ENCODE assay signal across 27 mouse cellular contexts in genomic region chr9:42081681-42082530, GRCm38 (mm10). TPM values are rescaled to one million over a fixed set of nuclear protein-coding genes. Genes with fewer than 3 reads are reported as not detected.
DNase-seq lines count a peak whose midpoint lies in the region; ATAC-seq lines count a peak whose summit lies in the region.
"Had no signal": no experiment of that assay in that cellular context is flagged by ENCODE, and none has a peak within 500 bp of the region (broad histone marks: within the 10 kb centered on the region; RNA-seq: fewer than 3 reads in every experiment).

No protein-coding gene starts in this region.

- H3K9me3 ChIP-seq in midbrain, embryonic 13.5 days = no peaks in the 10 kb centered on the region
- H3K9me3 ChIP-seq: heart, embryonic 13.5 days; hindbrain, embryonic 10.5 days; hindbrain, embryonic 15.5 days; liver, embryonic 12.5 days; stomach, embryonic 15.5 days had no signal

- no peaks in the 10 kb centered on the region for H3K4me1 ChIP-seq in midbrain, embryonic 13.5 days (replicated peaks)
- H3K4me1 ChIP-seq: hindbrain, embryonic 10.5 days; hindbrain, embryonic 15.5 days; liver, embryonic 12.5 days; stomach, embryonic 15.5 days had no signal

- no peaks in the 10 kb centered on the region for H3K27me3 ChIP-seq in midbrain, embryonic 13.5 days
- H3K27me3 ChIP-seq: CH12.LX; heart, embryonic 13.5 days; hindbrain, embryonic 15.5 days; liver, embryonic 12.5 days; stomach, embryonic 15.5 days had no signal

- H3K27ac ChIP-seq in midbrain, embryonic 13.5 days = no peak overlapping the region
- H3K27ac ChIP-seq: heart, embryonic 13.5 days; hindbrain, embryonic 10.5 days; hindbrain, embryonic 15.5 days; liver, embryonic 12.5 days; stomach, embryonic 15.5 days had no signal

- no peak overlapping the region for H3K4me2 ChIP-seq in midbrain, embryonic 13.5 days (replicated peaks)
- H3K4me2 ChIP-seq: heart, embryonic 13.5 days; hindbrain, embryonic 15.5 days; liver, embryonic 12.5 days; stomach, embryonic 15.5 days had no signal

- ATAC-seq in midbrain, embryonic 13.5 days = no peak
- ATAC-seq: forebrain, embryonic 14.5 days; liver, embryonic 12.5 days; liver, postnatal 0 days had no signal

- H3K36me3 ChIP-seq in midbrain, embryonic 13.5 days = peaks cover 7% of the 10 kb centered on the region
- H3K36me3 ChIP-seq: hindbrain, embryonic 10.5 days; liver, embryonic 12.5 days; stomach, embryonic 15.5 days had no signal

- no peak overlapping the region for H3K9ac ChIP-seq in midbrain, embryonic 13.5 days (replicated peaks)
- H3K9ac ChIP-seq: heart, embryonic 13.5 days; hindbrain, embryonic 15.5 days; liver, embryonic 12.5 days; liver, postnatal 0 days; stomach, embryonic 15.5 days had no signal

- DNase-seq in layer of hippocampus, postnatal 10 days (ENCODE audit: low spot score in 2 of 2) = peak; percentile 43 to 54
- no peak for DNase-seq in layer of hippocampus, postnatal 36 days
- DNase-seq in cerebellum, adult 11-12 months = peak; percentile 81
- peak; percentile 71 for DNase-seq in cerebellum, adult 8-10 months
- DNase-seq in cerebellum, postnatal 25 days = peak; percentile 82 to 87
- DNase-seq in c-Kit-positive CD71-positive TER-119-positive erythroid progenitor cells, embryonic 14.5 days (ENCODE audit: low spot score) = no peak
- DNase-seq in urinary bladder, postnatal 25 days (ENCODE audit: low spot score) = no peak
- DNase-seq: adrenal gland, postnatal 10 days; gastrocnemius, postnatal 25 days; heart, adult 18-20 months; heart, postnatal 10 days; kidney, adult 2 months; kidney, postnatal 4 days; layer of hippocampus, adult 9-11 months; liver, postnatal 0 days; lung, postnatal 36 days; midbrain, embryonic 14.5 days; right cerebral cortex, postnatal 14 days had no signal

- WGBS in midbrain, embryonic 13.5 days = 94% methylated on average over 29 of the region's 29 CpGs

- H3K4me3 ChIP-seq in midbrain, embryonic 13.5 days (replicated peaks) = no peak overlapping the region
- H3K4me3 ChIP-seq: heart, embryonic 13.5 days; hindbrain, embryonic 10.5 days; hindbrain, embryonic 15.5 days; left cerebral cortex, adult 2 months; liver, embryonic 12.5 days; stomach, embryonic 15.5 days had no signal

RNA-seq across cellular contexts. Expression of gene Sorl1, which starts 42.2 kb away (rescaled TPM):
- total RNA-seq in layer of hippocampus, postnatal 10 days (2021) = 10 to 100 TPM; 79.0 to 86.0 TPM
- 100 to 1,000 TPM; 192 to 196 TPM for total RNA-seq in layer of hippocampus, postnatal 36 days (2021)
- polyA plus RNA-seq in midbrain, embryonic 13.5 days (2015; fragmentation: Nextera tagmentation; extraction: Ambion mirVana) = 5.4 and 6.1 TPM in 2 replicates

Comparison
In these comparisons a context has a peak if more than half of its experiments do, and no peak if none do; other contexts are left out.
1. DNase-seq: peak in layer of hippocampus, postnatal 10 days (2 of 2), cerebellum, adult 11-12 months (single experiment), cerebellum, adult 8-10 months (single experiment) and cerebellum, postnatal 25 days (2 of 2); none in layer of hippocampus, postnatal 36 days (0 of 2), c-Kit-positive CD71-positive TER-119-positive erythroid progenitor cells, embryonic 14.5 days (single experiment) and urinary bladder, postnatal 25 days (single experiment).